Mouse (Mus musculus) embryonic facial prominence, embryonic 12.5 days (tissue): Measurements from ENCODE around the gene Txnrd1. TPM values are rescaled to one million over a fixed set of nuclear protein-coding genes. Genes with fewer than 3 reads are reported as not detected.

Experiments used
- ATAC-seq: fragments of 200-750 bp; cut with Nextera tagmentation; 2 replicates; pipeline ENCODE4 v1.8.0; 2017; ENCODE audit not compliant: insufficient number of reproducible peaks, insufficient read depth, low FRiP score, low TSS enrichment
- H3K27ac ChIP-seq: fragments of 300-500 bp; sonication (generic); 2 replicates; pipeline ENCODE4 v1.5.1; 2016; ENCODE audit warnings: mild to moderate bottlenecking
- H3K27me3 ChIP-seq: fragments of 300-500 bp; sonication (generic); 2 replicates; pipeline ENCODE4 v1.6.1; 2016; ENCODE audit warnings: mild to moderate bottlenecking, moderate library complexity
- H3K36me3 ChIP-seq: fragments of 300-500 bp; sonication (generic); 2 replicates; pipeline ENCODE4 v1.6.1; 2016; ENCODE audit warnings: mild to moderate bottlenecking
- H3K4me1 ChIP-seq: fragments of 300-500 bp; sonication (generic); 2 replicates; pipeline ENCODE4 v1.6.1; 2016
- H3K4me2 ChIP-seq: fragments of 300-500 bp; sonication (generic); replicated peaks from 2 replicates; pipeline ENCODE4 v1.6.1; 2016; ENCODE audit warnings: mild to moderate bottlenecking, moderate library complexity
- H3K4me3 ChIP-seq: fragments of 300-500 bp; sonication (generic); 2 replicates; pipeline ENCODE4 v1.5.1; 2016; ENCODE audit warnings: mild to moderate bottlenecking
- H3K9ac ChIP-seq: fragments of 300-500 bp; sonication (generic); 2 replicates; pipeline ENCODE4 v1.6.1; 2016; ENCODE audit warnings: mild to moderate bottlenecking, moderate library complexity
- H3K9me3 ChIP-seq: fragments of 300-500 bp; sonication (generic); 2 replicates; pipeline ENCODE4 v1.6.1; 2016; ENCODE audit warnings: mild to moderate bottlenecking, moderate library complexity
- WGBS: fragments of 180-500 bp; shearing (Covaris S2); methylation state at CpG from one replicate; pipeline ENCODE4 v1.1.7; 2016; 5-methylcytosine and 5-hydroxymethylcytosine counted together
- polyA plus RNA-seq: library from polyadenylated mRNA; unstranded; fragments of >200 nt; fragmentation: Nextera tagmentation; extraction: Ambion mirVana; gene quantifications from 2 replicates; pipeline ENCODE4 v1.2.1, GENCODE M21; 2016

The Txnrd1 gene
- 143 and 148 TPM in 2 replicates for polyA plus RNA-seq

- H3K4me3 ChIP-seq, result no peak within 1 kb of the TSS
- H3K9ac ChIP-seq, result no peak within 1 kb of the TSS
- WGBS, result 50% methylated on average over 9 of the region's 9 CpGs
- 0 out of 2 replicates have a peak, but pooled peaks have one; percentile 22 for ATAC-seq
- no peak within 1 kb of the TSS for H3K4me2 ChIP-seq
- peaks cover 14% of the 10 kb centered on the region; the same call in 1 of the 2 replicates for H3K4me1 ChIP-seq
- no peaks in the 10 kb centered on the region for H3K27me3 ChIP-seq
- H3K36me3 ChIP-seq, result no peaks in the 10 kb centered on the region
- no peak within 1 kb of the TSS for H3K27ac ChIP-seq
- no peaks in the 10 kb centered on the region for H3K9me3 ChIP-seq
Measured at GRCm38 (mm10) chr10:82833926-82834325, at the start of gene Txnrd1. TSS of gene Txnrd1 (plus strand) at chr10:82833951.

GRCm38 (mm10) chr10:82789181-82789580 is 44.6 kb upstream of the Txnrd1 start:
- Histone ChIP-seq H3K27me3 (no peaks in the 10 kb centered on the region), H3K9me3 (no peaks in the 10 kb centered on the region), H3K27ac (no peak overlapping the region), H3K4me3 (no peak overlapping the region), H3K4me2 (no peak overlapping the region), H3K4me1 (no peaks in the 10 kb centered on the region), H3K36me3 (no peaks in the 10 kb centered on the region), H3K9ac (no peak overlapping the region)
- ATAC-seq, result no peak

DNA sequence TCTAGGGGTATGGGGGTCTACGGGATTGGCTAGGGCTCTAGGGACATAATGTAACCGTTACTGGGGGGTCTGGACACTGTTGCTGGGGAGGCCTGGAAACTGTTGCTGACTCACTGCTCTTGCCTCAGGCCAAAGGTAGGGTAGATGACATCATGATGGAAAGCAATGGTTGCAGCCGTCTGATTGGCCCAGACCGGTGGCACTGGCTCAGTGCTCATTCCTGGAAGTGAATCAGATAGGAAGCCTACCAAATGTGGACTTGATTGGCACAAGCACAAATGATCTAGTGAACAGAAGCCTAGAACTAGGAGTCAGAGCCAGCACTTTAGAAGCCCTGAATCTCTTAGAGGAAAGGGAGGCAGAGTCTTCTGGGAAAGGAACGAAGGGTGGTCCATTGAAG is 43.2 kb upstream of the Txnrd1 start:
- peaks cover 9% of the 10 kb centered on the region; the same call in 1 of the 2 replicates for H3K4me1 ChIP-seq
- no peak overlapping the region for H3K4me2 ChIP-seq
- 87% methylated on average over 5 of the region's 5 CpGs for WGBS
- H3K36me3 ChIP-seq, result no peaks in the 10 kb centered on the region
- H3K9ac ChIP-seq, result no peak overlapping the region
- ATAC-seq, result no peak
- H3K27ac ChIP-seq, result no peak overlapping the region
- no peak overlapping the region for H3K4me3 ChIP-seq
- no peaks in the 10 kb centered on the region for H3K9me3 ChIP-seq
- no peaks in the 10 kb centered on the region for H3K27me3 ChIP-seq

DNA sequence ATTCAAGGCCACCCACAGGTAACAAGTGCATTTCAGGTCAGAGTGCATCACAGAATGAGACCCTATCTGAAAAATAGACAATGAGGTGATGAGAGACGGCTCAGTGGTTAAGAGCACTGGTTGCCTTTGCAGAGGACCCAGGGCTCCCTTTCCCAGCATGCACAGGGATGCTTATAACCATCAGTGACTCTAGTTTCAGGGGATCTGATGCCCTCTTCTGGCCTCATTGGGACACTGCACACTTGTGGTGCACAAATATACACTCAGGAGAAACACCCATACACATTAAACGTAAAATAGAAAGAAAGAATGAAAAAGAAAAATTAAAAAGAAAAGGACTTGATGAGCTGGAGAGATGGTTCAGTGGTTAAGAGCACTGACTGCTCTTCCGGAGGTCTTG is 42.0 kb upstream of the Txnrd1 start:
- Histone ChIP-seq H3K27ac (no peak overlapping the region), H3K4me3 (no peak overlapping the region), H3K36me3 (no peaks in the 10 kb centered on the region), H3K27me3 (no peaks in the 10 kb centered on the region), H3K9ac (no peak overlapping the region), H3K9me3 (no peaks in the 10 kb centered on the region), H3K4me2 (no peak overlapping the region), H3K4me1 (peaks cover 19% of the 10 kb centered on the region)
- no peak for ATAC-seq
- 89% methylated on average over 3 of the region's 3 CpGs for WGBS

DNA sequence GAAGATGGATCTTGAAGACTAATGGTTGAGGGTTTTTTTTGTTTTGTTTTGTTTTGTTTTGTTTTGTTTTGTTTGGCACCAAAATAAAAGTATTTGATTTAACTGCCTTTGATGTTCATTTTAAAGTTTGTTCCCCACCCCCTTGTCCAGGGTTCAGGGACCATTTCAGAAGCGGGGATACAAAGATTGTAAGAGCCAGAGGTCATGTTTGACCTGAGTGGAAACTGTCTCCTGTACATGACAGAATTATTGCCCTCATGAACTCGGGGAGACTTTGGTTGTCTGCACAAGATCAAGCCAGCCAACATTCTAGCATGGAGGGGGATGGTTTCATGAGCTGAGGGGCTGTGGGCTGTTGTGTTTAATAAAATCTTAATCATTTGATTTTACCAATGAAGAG is 41.4 kb upstream of the Txnrd1 start:
- Histone ChIP-seq H3K4me1 (peaks cover 24% of the 10 kb centered on the region), H3K36me3 (no peaks in the 10 kb centered on the region), H3K27ac (no peak overlapping the region), H3K4me2 (no peak overlapping the region), H3K9ac (no peak overlapping the region), H3K27me3 (no peaks in the 10 kb centered on the region), H3K9me3 (no peaks in the 10 kb centered on the region), H3K4me3 (no peak overlapping the region)
- ATAC-seq, result no peak
- WGBS, result 62% methylated on average over 2 of the region's 2 CpGs

DNA sequence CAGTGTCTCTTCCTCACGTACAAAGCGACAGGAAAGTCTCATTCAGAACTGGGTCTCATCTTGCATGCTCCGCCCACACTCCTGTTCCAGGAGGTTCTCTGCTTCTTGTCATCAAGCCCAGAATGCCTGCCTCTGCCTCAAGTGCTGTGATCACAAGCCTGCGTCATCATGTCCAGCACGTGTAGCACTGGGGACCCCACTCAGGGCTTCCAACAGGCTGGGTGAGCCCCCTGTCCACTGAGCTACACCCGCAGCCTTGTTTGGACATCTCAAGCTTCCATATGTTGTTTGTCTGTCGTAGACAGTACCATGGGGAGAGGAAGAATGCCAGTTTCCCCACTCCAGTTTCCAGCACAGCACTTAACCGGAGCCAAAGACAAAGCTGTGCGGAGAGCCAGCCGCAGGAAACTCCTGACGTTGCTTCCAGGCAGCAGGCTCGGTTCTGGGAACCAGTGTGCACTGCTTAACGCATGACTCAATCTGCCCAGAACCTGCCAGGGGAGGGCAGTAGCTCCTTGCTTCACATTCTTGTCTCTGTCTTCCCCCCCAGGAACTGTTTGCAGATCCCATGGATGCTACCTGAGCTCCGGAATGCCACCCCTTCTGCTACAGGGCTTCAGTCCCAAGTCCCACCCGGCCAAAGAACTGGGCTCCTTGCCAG is 38.5 kb upstream of the Txnrd1 start:
- Histone ChIP-seq H3K36me3 (no peaks in the 10 kb centered on the region), H3K4me2 (peak overlapping the region; percentile 38), H3K4me1 (peaks cover 24% of the 10 kb centered on the region), H3K27ac (peak overlapping the region; percentile 80), H3K9me3 (no peaks in the 10 kb centered on the region), H3K9ac (no peak overlapping the region; the same call in 1 of the 2 replicates), H3K4me3 (no peak overlapping the region), H3K27me3 (no peaks in the 10 kb centered on the region)
- WGBS, result 32% methylated on average over 15 of the region's 15 CpGs
- ATAC-seq, result peak; percentile 69

- Histone ChIP-seq H3K4me2 (peak overlapping the region; percentile 38), H3K4me3 (no peak overlapping the region), H3K27ac (peak overlapping the region; percentile 86), H3K4me1 (peaks cover 24% of the 10 kb centered on the region), H3K27me3 (no peaks in the 10 kb centered on the region), H3K9ac (no peak overlapping the region), H3K36me3 (no peaks in the 10 kb centered on the region), H3K9me3 (no peaks in the 10 kb centered on the region)
- ATAC-seq, result 0 out of 2 replicates have a peak, but pooled peaks have one; percentile 8
- WGBS, result 33% methylated on average over 8 of the region's 8 CpGs
Measured at GRCm38 (mm10) chr10:82795767-82796166, 38.0 kb upstream of the Txnrd1 start.

DNA sequence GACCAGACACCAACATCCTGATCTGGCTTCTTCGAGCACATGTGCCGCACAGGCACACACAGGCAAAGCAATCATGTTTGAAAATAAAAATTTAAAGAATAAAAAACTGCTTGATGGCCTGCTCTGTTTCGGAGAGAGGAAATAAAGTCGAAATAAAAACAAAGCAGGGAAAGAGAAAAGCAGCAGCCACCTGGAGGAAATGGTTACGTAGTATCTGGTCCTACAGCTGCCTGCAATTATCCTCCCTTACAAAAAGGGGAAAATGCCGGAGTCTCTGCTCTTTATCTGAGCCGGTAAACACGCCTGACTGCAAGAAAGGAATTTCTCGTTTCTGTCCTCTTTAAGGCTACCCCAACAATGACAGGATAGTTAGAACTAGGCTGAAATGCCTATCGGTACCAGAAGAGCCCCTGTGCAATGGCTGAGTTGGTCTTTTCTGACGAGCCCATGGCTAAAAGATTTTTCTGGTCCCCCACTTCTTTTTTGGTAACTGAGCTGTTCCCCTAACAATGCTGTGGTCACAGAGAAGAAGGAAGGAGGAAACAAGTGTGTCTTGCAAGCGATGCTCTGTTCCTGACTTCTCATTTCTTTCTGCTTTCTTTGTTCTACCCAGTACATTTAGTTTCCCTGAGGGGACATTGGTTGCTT is 37.2 kb upstream of the Txnrd1 start:
- Histone ChIP-seq H3K4me3 (no peak overlapping the region), H3K27me3 (no peaks in the 10 kb centered on the region), H3K9ac (no peak overlapping the region), H3K27ac (peak overlapping the region; percentile 86), H3K4me2 (peak overlapping the region; percentile 8; the same call in 1 of the 2 replicates), H3K4me1 (peaks cover 24% of the 10 kb centered on the region), H3K9me3 (no peaks in the 10 kb centered on the region), H3K36me3 (no peaks in the 10 kb centered on the region)
- WGBS, result 27% methylated on average over 12 of the region's 12 CpGs
- no peak; the same call in 1 of the 2 replicates for ATAC-seq

DNA sequence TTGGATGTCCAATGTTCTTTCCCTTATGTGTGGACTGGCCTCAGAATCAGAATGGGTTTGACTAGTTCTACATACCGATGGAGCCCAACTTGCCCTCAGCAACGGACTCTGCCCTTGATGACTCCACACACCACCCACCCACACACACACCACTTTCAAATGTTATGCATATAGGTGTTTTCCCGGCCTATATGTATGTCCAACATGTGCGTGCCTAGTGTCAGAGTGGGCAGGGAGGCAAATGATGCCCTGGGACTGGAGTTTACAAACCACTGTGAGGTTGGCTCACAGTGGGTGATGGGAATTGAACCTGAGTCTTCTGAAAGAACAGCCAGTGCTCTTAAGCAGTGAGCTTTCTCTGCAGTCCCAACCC is 36.6 kb upstream of the Txnrd1 start:
- Histone ChIP-seq H3K4me1 (peaks cover 24% of the 10 kb centered on the region), H3K4me2 (no peak overlapping the region), H3K4me3 (no peak overlapping the region), H3K27me3 (no peaks in the 10 kb centered on the region), H3K27ac (peak overlapping the region; percentile 86), H3K36me3 (no peaks in the 10 kb centered on the region), H3K9ac (no peak overlapping the region), H3K9me3 (no peaks in the 10 kb centered on the region)
- 83% methylated on average over 4 of the region's 4 CpGs for WGBS
- no peak for ATAC-seq

- ATAC-seq, result no peak
- Histone ChIP-seq H3K9ac (no peak overlapping the region), H3K4me2 (no peak overlapping the region), H3K27ac (no peak overlapping the region), H3K4me1 (peaks cover 24% of the 10 kb centered on the region), H3K36me3 (no peaks in the 10 kb centered on the region), H3K4me3 (no peak overlapping the region), H3K27me3 (no peaks in the 10 kb centered on the region), H3K9me3 (no peaks in the 10 kb centered on the region)
- 61% methylated on average over 11 of the region's 11 CpGs for WGBS
Measured at GRCm38 (mm10) chr10:82798312-82798933, 35.3 kb upstream of the Txnrd1 start.

- no peaks in the 10 kb centered on the region for H3K27me3 ChIP-seq
- WGBS, result 76% methylated on average over 5 of the region's 5 CpGs
- H3K4me1 ChIP-seq, result peaks cover 20% of the 10 kb centered on the region
- H3K36me3 ChIP-seq, result no peaks in the 10 kb centered on the region
- no peak overlapping the region for H3K9ac ChIP-seq
- no peak overlapping the region for H3K27ac ChIP-seq
- H3K9me3 ChIP-seq, result no peaks in the 10 kb centered on the region
- no peak for ATAC-seq
- no peak overlapping the region for H3K4me2 ChIP-seq
- no peak overlapping the region for H3K4me3 ChIP-seq
Measured at GRCm38 (mm10) chr10:82800094-82800493, 33.7 kb upstream of the Txnrd1 start.

- Histone ChIP-seq H3K27me3 (no peaks in the 10 kb centered on the region), H3K27ac (peak overlapping the region; percentile 17; the same call in 1 of the 2 replicates), H3K9me3 (no peaks in the 10 kb centered on the region), H3K4me3 (no peak overlapping the region), H3K4me1 (0 out of 2 replicates have a peak, but pooled peaks cover 2% of the 10 kb centered on the region), H3K9ac (no peak overlapping the region), H3K36me3 (no peaks in the 10 kb centered on the region), H3K4me2 (no peak overlapping the region)
- ATAC-seq, result no peak
- 60% methylated on average over 3 of the region's 3 CpGs for WGBS
Measured at GRCm38 (mm10) chr10:82804396-82804795, 29.4 kb upstream of the Txnrd1 start.
